Mouse (Mus musculus) cerebellum, postnatal 25 days (tissue): ENCODE results near the gene Fam240a.

Experiments
- DNase-seq, 2 experiments: peaks; one replicate each; pipeline ENCODE4 v3.0.0; 2021; ENCODE audit warnings: mixed read lengths in 2 of 2

The Fam240a gene

DNA sequence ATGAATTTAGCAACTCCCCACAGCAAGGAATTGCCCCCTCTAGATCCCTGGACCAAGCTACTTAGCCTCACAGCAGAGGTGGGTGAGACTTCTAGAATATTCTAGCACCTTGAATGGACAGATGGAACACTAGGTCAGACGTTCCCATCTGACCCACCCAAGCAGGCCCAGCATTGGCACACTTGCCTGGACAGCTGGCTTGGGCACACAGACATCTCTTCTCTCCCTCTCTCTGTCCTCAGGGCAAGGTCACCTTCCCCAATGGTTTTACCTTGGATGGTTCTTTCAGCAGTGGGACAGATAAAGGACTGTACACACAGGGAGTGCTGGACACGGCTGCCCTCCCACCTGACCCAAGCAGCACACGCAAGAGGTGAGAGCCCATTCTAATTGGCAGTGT is 24.1 kb downstream of the Fam240a start:
- no peak for DNase-seq

DNA sequence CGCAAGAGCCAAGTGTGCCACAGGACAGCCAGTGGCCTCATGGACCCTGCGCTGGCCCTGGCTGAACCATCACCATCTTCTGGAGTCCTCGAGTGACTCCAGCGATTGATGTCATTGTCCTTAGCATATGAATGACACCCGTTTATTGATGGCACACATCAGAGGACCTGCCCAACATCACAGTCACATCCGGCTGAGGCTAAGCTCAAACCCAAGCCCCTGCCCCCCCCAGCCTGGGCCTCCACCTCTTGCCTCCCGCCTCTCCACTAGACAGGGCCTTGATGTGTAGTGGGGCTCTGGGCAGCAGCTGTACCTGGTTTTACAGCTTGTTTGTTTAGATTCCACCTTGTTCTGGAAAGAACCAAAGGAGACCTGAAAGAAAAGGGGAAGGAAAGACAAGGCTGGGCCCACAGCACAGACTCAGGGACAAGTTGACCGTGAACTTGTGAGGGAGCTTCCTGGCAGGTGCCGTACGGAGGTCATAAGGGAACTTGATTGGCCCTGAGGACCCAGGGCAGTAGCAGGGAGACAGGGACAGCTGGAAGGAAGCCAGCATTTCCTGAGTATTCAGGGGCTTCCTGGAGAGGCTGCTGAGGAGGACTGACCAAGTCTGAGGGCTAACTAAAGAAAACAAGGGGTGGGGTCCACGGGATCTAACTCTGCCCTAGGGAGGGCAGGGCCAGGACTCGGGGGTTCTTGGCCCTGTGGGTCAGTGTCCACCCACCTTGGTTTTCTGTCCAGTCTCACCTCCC is 25.4 kb downstream of the Fam240a start:
- no peak for DNase-seq

DNA sequence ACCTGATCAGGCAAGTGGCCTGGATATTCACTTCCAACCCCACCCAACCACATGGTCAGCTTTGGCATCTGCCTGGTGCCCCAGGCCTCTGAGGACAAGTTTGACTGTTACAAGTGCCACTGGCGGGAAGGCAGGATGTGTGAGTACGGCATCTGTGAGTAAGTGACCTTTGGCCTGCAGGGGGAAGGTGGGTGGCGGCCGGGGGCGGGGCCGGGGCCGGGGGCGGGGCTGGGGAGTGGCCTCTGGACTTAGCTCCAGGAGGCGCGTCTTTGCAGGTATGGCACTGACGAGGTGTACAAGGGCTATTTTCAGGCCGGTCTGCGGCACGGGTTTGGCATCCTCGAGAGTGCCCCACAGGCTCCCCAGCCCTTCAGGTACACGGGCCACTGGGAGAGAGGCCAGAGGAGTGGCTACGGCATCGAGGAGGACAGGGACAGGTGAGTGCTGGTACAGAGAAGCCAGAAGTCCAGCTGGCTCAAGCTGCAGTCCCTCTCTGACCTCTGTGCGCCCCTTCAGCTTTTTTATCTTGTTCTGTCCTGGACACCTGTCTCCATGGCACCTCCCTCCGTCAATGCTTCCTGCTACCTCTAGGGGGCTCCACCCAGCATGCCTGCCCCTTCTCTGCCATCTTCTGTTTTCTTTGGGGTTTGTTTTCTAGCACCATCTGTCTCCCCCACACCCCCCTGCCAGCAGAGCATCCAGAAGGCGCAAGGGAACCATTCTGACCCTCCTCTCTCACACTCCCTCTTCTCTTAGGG is 26.5 kb downstream of the Fam240a start:
- no peak for DNase-seq

DNA sequence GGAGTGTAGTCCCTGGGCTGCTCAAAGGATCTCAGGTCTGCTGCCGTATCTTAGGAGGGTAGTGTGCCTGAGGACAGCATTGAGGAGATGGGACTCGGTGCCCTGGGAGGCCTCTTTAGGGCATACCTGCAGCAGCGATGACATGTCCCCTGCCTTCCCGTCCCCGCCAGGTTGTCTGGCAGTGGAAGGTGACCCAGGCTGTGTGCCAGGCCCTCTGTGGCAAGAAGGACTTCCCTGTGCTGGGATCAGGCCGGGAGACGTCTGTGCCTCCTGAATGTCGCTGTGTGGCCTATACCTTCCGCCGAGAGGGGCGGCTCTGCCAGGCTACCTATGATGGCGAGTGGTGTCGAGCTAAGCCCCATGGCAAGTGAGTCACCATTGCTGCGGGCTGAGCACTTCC is 27.7 kb downstream of the Fam240a start:
- DNase-seq, result no peak

DNA sequence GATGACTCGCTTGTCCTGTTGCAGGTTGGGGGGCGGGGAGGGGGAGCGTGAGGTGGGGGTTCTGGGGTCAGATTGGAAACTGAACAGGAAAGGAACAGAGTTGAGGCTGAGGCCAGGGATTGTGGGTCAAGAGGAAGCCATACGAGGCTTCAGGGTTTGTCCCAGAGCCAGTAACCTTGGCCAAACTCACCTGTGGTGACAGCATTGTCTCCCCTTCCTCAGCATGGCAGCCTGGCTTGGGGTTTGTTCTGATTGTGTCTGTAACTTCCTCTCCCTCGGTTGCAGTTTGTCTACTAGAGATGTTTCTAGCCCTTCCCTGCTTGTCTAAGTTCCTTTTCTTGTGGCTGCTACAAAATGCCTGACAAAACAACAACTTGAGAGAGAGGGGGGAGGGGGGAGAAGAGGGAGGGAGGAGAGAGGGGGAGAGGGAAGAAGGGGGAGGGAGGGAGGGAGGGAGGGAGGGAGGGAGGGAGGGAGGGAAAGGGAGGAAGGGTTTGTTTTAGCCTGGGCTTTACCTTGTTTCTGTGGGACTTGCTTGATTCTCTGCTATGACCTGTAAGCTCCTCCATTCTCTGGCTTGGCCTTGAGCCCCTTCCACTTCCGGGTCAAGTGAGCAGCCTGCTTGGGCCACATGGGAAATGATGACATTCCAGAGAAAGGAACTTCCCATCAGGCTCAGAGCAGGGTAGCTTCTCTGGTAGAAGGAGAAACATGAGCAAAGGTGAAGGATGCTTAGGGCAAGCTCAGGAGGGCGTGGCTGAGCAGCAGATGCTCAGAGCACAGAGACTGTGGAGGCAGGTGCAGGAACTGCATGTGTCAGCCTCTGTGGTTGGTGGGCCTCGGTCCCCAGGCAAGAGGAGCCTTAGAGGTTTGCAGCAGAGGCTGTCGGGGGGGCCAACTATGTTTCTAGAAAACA is 29.0 kb downstream of the Fam240a start:
- DNase-seq, result no peak

DNA sequence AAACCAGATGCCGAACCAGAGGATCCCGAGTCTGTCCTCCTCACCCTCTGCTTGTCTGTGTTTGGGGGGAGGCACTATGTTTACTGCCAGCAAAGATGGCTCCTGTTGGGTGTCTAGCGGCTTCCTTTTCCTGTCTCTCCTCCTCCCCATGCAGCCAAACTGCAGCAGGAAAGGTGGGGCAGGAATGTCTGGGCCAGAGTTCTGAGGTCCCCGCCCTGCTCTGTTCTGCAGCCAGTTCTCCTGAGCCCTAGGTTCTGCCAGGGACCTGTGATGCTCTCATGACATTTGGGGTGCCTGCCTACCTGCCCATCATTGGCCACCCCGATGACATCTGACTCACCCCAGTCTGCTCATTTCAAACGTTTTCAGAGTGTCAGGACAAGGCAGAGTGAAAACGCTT is 34.7 kb downstream of the Fam240a start:
- DNase-seq, result no peak

DNA sequence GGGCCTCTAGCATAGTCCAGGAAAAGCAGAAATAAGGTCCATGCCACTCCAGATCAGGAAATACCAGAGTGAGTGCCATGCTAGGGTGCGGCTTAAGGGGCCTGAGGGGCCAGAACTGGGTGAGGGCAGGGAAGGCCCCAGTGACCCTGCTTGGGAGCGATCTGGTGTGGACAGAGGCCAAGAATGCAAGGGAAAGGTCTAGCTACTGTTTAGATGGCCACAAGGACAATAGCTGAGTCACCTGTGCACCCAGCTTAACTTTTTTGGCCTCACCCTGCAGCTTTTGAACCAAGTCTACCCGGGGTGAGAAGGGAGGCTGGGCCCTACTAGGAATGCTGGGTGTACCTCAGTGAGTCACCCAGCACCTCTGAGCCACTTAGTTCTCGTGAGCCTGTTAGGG is 35.9 kb downstream of the Fam240a start:
- DNase-seq, result no peak

DNA sequence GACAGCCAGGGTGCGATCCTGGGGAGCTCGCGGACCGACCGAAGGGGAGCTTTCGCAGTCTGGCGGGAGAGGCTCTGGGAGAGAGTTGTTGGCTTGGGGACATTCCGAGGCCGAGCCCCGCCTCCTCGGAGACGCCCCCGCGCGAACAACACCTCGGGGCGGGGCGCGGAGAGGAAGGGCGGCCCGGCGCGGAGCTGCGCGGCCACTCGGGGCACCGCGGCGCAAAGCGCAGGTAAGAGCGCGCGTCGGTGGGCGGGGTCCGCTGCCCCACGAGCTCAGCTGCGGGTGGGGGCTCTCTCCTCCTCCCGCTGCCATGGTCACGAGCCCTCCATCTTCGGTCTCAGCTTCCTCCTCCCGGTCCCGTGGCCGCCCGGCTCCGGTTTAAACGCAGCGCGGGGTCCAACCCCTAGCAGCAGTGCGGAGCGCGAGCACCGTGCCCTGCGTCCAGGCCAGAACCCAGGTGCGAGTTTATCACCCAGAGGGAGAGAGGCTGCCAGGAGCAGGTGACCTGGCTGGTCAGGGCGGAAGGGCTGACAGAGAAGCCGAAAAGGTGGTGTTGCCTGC is 36.6 kb downstream of the Fam240a start, which contains the start of gene Tmie:
Gene Tmie (minus strand): TSS at position 116 of the 564 bp plus-strand sequence.
- peak; percentile 25 to 50 for DNase-seq

DNA sequence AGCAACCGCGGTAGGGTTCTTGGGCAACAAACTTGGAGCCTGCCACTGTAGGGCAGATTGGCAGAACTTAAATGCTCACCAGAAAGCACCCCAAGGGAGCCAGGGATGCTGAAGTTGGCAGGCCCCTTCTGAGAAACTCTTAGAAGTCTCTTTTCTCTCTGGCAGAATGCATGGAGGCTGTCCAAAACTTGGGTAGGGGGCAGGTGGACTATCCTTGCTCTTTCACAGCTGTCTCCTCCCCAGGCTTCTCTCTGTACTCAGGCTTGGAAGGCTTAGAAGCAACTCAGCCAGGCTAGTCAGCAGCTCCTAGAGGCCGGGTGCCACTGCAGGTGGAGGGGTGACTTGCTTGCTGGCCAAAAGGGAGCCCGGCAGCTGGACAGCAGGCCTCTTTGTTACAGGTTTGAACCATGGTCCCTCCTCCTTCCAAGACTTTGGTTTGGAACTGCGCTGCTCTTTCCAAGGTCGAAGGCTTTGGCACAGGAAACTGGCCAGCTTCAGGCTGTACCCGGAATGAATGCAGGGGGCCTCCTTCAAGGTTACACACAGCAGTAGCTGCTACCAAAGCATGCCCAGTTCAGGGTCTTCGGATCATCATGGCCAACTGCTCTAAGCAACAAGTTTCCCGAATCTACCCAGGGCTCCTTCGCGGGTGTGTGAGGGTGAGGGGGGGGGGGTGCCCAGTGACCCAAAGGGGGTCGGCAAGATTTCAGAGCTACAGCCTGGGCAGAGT is 37.3 kb downstream of the Fam240a start, which contains the start of gene Als2cl:
Gene Als2cl (plus strand): TSS at position 680 of the 730 bp plus-strand sequence.
- no peak for DNase-seq

DNA sequence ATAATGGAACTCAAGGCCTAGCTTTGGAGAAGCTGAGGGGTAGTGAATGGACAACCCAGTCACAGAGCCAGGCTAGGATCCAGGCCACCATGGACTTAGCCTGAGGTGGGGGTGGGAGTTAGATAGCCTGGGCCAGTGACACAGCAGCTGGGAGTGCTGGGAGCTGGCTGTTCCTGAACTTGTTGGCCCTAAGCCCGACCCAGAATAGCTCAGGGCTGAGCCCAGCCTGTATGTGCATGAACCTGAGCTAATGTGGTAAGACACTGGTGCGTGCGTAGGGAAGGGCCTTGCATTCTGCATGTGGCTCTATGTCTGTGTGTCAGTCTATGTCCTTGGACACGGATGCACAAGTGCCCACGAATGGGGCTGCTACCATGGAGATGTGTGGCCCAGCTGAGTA is 38.8 kb downstream of the Fam240a start:
- DNase-seq, result peak in 1 of 2 experiments; percentile 38

DNA sequence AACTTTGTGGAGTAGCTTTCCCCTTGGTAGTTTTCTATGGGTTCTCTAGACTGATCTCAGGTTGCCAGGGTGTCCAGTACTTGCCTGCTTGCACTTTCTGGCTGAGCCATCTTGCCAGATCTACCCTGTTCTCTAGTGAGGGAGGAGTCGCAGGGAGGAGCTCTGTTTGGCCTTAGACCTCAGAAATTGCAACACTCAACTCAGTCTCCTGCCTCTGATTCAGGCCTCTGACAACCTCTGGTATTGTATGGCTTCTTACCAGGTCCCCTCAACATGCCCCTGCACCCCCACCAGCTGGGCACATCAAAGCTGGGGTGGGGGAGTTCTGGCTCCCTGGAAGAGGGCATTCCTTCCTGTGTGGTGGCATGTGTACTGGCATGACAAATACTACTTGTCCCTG is 39.3 kb downstream of the Fam240a start:
- DNase-seq, result no peak

DNA sequence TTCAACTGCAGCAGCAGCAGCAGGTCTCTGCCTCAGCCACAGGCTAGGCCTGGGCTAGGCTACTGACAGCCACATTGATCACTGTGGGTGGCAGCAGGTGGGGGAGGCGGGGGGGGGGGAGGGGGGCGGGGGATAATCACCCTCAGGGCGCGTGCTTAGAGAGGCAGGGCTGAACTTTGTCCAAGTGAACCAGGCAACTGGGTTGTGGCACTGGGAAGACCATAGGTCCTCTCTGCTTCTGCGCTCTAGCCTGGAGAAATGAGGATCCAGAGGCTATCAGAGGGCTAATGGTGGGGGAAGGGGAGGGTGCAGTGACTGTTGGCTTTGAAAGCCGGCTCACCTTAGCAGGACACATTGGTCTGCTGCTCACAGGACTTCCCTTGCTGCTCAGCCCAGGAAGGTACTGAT is 41.4 kb downstream of the Fam240a start:
- DNase-seq, result no peak

DNA sequence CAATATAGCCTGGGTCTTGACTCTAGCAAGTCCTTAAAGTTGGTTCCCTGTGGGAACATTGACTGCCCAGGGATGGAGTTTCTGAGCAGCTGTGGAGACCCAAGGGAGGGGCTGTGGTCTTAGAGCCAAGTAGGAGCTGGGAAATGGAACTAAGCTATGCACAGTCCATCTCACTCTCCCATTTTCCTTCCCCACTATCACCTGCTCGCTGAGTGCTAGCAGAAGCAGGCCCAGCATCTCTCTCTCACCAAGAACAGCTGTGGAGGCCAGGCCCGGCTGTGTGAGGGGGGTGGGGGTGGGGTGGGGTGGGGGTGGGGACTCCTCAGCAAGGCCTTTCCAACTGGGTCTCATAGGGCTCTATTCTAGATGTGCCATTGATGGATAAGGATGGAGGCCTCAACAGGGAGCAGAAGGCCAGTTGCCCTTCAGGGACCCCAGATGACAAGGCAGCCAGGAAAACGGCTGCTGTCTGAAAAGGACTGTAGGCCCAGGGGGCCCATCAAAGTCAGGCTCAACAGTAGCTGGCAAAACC is 41.9 kb downstream of the Fam240a start:
- no peak for DNase-seq

DNA sequence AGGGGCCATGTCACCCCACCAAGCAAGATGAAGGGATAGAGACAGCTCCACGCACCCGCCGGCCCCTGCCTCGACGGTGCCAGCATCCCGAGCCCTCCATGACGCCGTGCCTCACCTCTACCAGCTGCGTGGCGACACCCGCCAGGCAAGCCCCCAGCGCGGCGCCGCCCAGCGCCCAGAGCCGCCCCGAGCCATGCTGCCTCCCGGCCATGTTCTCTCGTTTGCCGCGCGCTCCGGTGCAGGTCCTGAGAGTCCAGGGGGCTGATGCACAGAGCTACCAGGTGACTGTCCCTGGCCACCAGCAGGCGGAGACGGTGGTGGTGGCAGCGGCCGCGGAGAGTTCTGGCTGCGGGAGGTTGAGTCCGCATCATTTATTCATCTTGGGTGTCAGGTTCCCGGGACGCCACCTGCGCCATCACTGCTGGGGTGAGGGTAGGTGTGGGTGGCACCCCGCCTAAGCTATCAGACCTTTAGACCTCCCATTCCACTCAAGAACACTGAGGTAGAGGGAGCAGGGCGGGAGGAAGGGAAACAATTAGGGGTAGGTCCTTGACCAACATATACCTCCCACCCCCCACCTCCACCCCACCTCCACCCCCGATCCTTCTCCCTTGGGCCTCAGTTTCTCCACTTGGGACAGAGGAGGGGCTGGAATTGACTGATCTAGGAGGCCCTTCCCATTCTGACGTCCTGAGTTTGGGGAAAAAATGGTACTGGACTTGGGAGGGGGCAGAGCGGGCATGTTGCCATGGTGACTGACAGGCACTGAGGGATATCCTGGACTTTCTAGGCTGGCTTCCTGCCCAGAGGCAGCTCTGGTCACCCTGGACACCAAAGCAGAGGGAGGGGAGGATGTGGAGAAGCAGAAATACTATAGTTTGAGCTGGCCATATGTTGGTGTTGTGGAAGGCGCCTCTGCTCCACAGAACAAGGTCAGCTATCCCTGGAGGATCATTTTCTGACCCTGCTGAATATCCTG is 42.7 kb downstream of the Fam240a start:
- peak in 1 of 2 experiments; percentile 37 for DNase-seq

DNA sequence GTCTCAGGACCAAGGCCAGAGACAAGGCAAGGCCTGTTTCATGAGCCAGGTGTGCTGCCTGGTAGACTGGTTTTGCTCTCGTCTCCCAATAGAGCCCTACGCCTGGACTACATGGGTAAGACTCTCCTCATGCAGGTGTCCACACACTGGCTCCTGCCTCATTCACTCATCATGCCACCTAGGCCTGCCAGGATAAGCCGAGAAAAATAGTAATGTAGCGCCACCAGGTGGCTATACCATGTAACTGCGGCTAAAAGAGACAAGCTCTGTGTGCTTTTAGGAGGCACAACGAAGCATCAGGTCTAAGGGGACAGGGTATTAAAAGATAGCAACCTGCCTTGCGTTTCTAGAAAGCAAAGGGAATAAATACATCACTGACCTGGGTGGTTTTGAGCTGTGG is 45.6 kb downstream of the Fam240a start:
- peak; percentile 58 to 74 for DNase-seq
